In genomic region chr3:22074591-22075294, GRCm38 (mm10) we compare ENCODE assay signal across 8 mouse cellular contexts. TPM values are rescaled to one million over a fixed set of nuclear protein-coding genes. Genes with fewer than 3 reads are reported as not detected.
DNase-seq lines count a peak whose midpoint lies in the region; ATAC-seq and TF ChIP-seq lines count a peak whose summit lies in the region.

No protein-coding gene starts in this region.

- no peak for TF ChIP-seq EP300 in liver, embryonic 14.5 days (IDR thresholded peaks at IDR 0.05; ENCODE audit: low read depth)

- WGBS in forebrain, embryonic 11.5 days, result 28% methylated on average over 11 of the region's 11 CpGs
- 26% methylated on average over 11 of the region's 11 CpGs for WGBS in liver, embryonic 14.5 days (ENCODE audit: insufficient replicate concordance)
- 22% methylated on average over 11 of the region's 11 CpGs for WGBS in neural tube, embryonic 11.5 days

- no peaks in the 10 kb centered on the region for H3K36me3 ChIP-seq in forebrain, embryonic 11.5 days (ENCODE audit: control insufficient read depth, insufficient read depth, low read length)
- H3K36me3 ChIP-seq in liver, embryonic 14.5 days (replicated peaks; ENCODE audit: control insufficient read depth, insufficient read depth, low read depth), result no peaks in the 10 kb centered on the region; the same call in 1 of the 2 replicates
- H3K36me3 ChIP-seq in neural tube, embryonic 11.5 days (ENCODE audit: control insufficient read depth, insufficient read depth, low read length), result no peaks in the 10 kb centered on the region

- H3K27me3 ChIP-seq in forebrain, embryonic 11.5 days (ENCODE audit: control insufficient read depth, insufficient read depth, low read length), result no peaks in the 10 kb centered on the region
- no peaks in the 10 kb centered on the region for H3K27me3 ChIP-seq in liver, embryonic 14.5 days (ENCODE audit: control insufficient read depth, insufficient read depth, low read length)
- H3K27me3 ChIP-seq in neural tube, embryonic 11.5 days (ENCODE audit: control insufficient read depth, insufficient read depth, low read length), result no peaks in the 10 kb centered on the region

- ATAC-seq in forebrain, embryonic 11.5 days (replicated peaks; ENCODE audit: low FRiP score), result no peak
- ATAC-seq in liver, embryonic 14.5 days (ENCODE audit: insufficient read depth), result peak; percentile 31; the same call in 1 of the 2 replicates
- ATAC-seq in neural tube, embryonic 11.5 days (ENCODE audit: insufficient read depth, low FRiP score, low TSS enrichment), result no peak

- peaks cover 7% of the 10 kb centered on the region for H3K4me1 ChIP-seq in forebrain, embryonic 11.5 days (replicated peaks; ENCODE audit: control insufficient read depth, insufficient read depth, low read length)
- peaks cover 16 to 21% of the 10 kb centered on the region in 2 experiments; a peak in 3 of 4 replicates for H3K4me1 ChIP-seq in liver, embryonic 14.5 days (replicated peaks; ENCODE audit: control insufficient read depth in 2 of 2, insufficient read depth in 2 of 2, low read length in 1 of 2)
- H3K4me1 ChIP-seq in neural tube, embryonic 11.5 days (ENCODE audit: control insufficient read depth, insufficient read depth, low read length), result peaks cover 13% of the 10 kb centered on the region

- H3K9me3 ChIP-seq in forebrain, embryonic 11.5 days (ENCODE audit: control insufficient read depth, low read length), result no peaks in the 10 kb centered on the region
- no peaks in the 10 kb centered on the region for H3K9me3 ChIP-seq in liver, embryonic 14.5 days (ENCODE audit: control insufficient read depth, low read length)
- H3K9me3 ChIP-seq in neural tube, embryonic 11.5 days (ENCODE audit: control insufficient read depth, low read length), result no peaks in the 10 kb centered on the region

- peak overlapping the region; percentile 90 for H3K4me3 ChIP-seq in forebrain, embryonic 11.5 days (ENCODE audit: low read depth, low read length)
- H3K4me3 ChIP-seq in liver, embryonic 14.5 days (ENCODE audit: insufficient read depth in 1 of 2, low read depth in 2 of 2, low read length in 2 of 2), result peak overlapping the region; percentile 24 to 78; a peak in 3 of 4 replicates
- peak overlapping the region; percentile 94; the same call in 1 of the 2 replicates for H3K4me3 ChIP-seq in neural tube, embryonic 11.5 days (ENCODE audit: low read depth, low read length)

- H3K4me2 ChIP-seq in forebrain, embryonic 11.5 days (ENCODE audit: low read depth, low read length, severe bottlenecking), result peak overlapping the region; percentile 78
- H3K4me2 ChIP-seq in liver, embryonic 14.5 days (ENCODE audit: low read depth), result peak overlapping the region; percentile 91
- H3K4me2 ChIP-seq in neural tube, embryonic 11.5 days (ENCODE audit: low read depth), result peak overlapping the region; percentile 75

- DNase-seq in CD4-positive helper T cell, adult 2 months (ENCODE audit: low read depth, low spot score), result peak; percentile 60
- peak; percentile 44 for DNase-seq in NIH3T3 (ENCODE audit: low read depth)
- DNase-seq in forebrain, embryonic 11.5 days (ENCODE audit: low spot score), result no peak
- DNase-seq in induced T-regulatory cell, adult 2 months (ENCODE audit: low read depth), result peak; percentile 77
- peak in 1 of 3 experiments; percentile 55 for DNase-seq in liver, embryonic 14.5 days (ENCODE audit: low read depth in 3 of 3, low spot score in 3 of 3)
- peak; percentile 20 for DNase-seq in neural tube, embryonic 11.5 days (ENCODE audit: low spot score)
- no peak for DNase-seq in layer of hippocampus, adult 11-12 months (ENCODE audit: low spot score)
- DNase-seq in urinary bladder, postnatal 10 days (ENCODE audit: low spot score), result no peak

- TF ChIP-seq CTCF in liver, embryonic 14.5 days (IDR thresholded peaks at IDR 0.05; ENCODE audit: low read depth), result no peak

- H3K9ac ChIP-seq in forebrain, embryonic 11.5 days (ENCODE audit: low read length), result no peak overlapping the region; the same call in 1 of the 2 replicates
- H3K9ac ChIP-seq in liver, embryonic 14.5 days (replicated peaks), result no peak overlapping the region
- no peak overlapping the region for H3K9ac ChIP-seq in neural tube, embryonic 11.5 days (ENCODE audit: low read length)

- H3K27ac ChIP-seq in forebrain, embryonic 11.5 days (ENCODE audit: low read depth, low read length), result no peak overlapping the region
- H3K27ac ChIP-seq in liver, embryonic 14.5 days, result no peak overlapping the region; the same call in 1 of the 2 replicates
- no peak overlapping the region for H3K27ac ChIP-seq in neural tube, embryonic 11.5 days (ENCODE audit: low read depth, low read length)

RNA-seq across cellular contexts. Expression of gene Tbl1xr1, which starts 1.7 kb away (rescaled TPM):
- polyA plus RNA-seq in forebrain, embryonic 11.5 days (2014; fragmentation: Nextera tagmentation; extraction: Ambion mirVana), result 28.6 and 30.1 TPM in 2 replicates
- polyA plus RNA-seq in liver, embryonic 14.5 days (2012; rRNA removed), result 2.7 and 6.5 TPM in 2 replicates
- 3.8 and 6.7 TPM in 2 replicates for polyA plus RNA-seq in liver, embryonic 14.5 days (2014; fragmentation: Nextera tagmentation; extraction: Ambion mirVana)
- 26.4 and 28.3 TPM in 2 replicates for polyA plus RNA-seq in neural tube, embryonic 11.5 days (2014; fragmentation: Nextera tagmentation; extraction: Ambion mirVana)

Comparison
In these comparisons a context has a peak if more than half of its experiments do, and no peak if none do; other contexts are left out.
1. DNase-seq: peak in CD4-positive helper T cell, adult 2 months (single experiment), NIH3T3 (single experiment), induced T-regulatory cell, adult 2 months (single experiment) and neural tube, embryonic 11.5 days (single experiment); none in forebrain, embryonic 11.5 days (single experiment), layer of hippocampus, adult 11-12 months (single experiment) and urinary bladder, postnatal 10 days (single experiment).
2. Peak in every context shown above with its lines, with median percentiles within 50 percentile points of each other: H3K4me2 ChIP-seq and H3K4me3 ChIP-seq.